Mouse (Mus musculus) B cell, adult 2 months (primary cell): Measurements from ENCODE around the gene Prim2.

ENCODE experiments used
- DNase-seq, 2 experiments: peaks; one replicate each; pipeline ENCODE4 v3.0.0; 2022

The Prim2 gene

DNA sequence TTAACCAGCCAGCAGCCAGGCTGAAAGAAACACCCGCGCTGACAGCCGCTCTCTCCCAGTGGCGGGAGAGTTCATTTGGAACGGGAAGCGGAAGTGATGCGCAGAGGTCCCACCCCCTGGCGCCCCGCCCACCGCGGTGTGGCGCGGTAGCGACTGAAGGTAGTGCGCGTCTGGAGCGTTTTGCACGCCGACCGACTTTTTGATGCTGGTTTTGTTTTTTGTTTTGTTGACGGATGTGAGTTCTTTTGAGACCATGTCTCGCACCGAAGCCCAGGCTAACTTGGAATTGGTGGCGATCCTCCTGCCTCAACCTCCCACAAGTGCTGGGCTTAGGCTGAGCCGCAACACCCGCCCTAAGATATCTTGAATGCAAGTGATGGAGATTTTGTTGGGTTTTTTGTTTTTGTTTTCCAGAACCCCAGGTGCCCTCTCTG, at the start of gene Prim2:
Prim2 (minus strand) TSS at position 88 of the 434 bp plus-strand sequence.
- DNase-seq = peak; percentile 93

DNA sequence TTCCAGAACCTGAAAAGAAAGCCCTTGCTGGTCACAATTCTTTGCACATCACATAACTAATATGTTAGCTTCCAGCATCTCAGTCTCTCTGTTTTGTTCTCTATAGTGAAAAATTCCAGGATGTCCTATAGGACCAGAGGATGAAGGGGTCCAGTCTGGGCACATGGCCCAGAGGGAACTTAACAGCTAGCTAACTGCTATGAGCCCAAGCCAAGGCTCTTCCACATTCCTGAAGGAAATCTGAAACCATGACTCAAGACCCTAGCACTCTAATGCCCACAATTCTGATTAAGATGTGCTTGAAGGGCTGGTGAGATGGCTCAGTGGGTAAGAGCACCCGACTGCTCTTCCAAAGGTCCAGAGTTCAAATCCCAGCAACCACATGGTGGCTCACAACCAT, 48.0 kb upstream of the Prim2 start:
- DNase-seq = no peak

DNA sequence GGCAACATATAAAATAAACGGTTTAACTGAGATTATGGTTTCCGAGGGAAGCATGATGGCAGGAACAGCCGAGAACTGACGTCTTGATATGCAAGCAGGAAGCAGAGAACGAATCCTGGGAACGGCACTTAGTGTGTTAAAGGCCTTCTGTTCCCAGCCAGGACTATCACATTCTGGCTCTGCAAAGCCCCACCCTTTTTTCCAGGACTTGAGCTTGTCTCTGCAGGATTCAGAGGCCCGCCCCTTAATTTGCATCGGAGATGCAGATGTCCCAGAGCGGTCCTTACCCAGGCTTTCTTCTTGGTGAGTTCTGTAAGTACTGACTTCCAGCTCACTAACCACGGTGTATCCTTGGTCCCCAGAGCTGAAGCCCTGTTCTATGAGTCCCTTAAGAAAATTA, 45.2 kb upstream of the Prim2 start:
- no peak for DNase-seq

DNA sequence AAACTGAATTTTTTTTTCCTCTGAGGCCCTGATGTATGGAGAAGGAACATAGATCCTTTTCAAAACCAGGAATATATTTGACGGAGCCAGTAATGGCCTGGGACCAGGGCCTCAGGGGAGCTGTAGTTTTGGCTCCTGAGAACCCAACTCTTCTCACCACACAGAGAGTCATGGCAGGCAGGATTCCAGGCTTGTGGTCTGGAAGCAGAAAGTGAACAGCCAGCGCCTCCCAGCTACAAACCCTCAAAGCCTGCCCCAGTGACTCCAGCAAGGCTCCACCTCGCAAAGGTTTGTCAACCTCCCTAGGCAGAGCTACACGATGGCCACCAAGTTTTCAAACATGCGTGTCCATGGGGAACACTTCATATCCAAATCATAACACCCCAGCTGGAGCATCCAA, 42.4 kb upstream of the Prim2 start:
- DNase-seq = no peak

DNA sequence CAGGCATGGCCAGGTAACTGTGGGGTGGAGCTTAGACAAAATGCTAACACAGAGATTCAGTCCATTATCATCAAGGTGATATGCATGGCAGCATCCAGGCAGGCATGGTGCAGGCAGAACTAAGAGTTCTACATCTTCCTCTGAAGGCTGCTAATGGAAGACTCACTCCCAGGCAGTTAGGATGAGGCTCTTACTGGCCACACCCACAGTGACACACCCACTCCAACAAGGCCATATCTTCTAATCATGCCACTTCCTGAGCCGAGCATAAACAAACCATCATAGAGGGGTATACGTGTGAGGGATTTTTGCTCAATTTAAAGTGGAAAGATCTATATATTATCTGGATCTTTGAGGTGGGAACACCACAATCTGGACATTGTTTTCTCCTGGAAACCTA, 40.0 kb upstream of the Prim2 start:
- no peak for DNase-seq

DNA sequence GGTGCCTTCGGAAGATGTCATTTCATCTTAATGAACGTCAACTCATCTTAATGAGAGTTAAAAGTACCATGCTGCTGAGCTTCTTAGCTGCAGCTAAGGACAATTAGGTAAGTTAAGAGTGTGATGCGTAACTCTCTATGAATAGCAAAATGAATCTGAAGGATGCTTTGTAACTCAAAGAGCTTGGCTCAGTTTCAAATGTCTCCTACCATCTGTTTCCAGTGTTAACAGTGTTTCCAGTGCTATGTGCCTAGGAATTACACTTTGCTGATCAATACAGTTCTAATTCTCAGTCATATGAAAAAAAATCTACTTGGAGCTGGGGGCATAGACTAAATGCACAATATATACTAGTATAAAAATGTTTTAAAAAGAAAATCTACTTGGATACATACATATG, 31.6 kb upstream of the Prim2 start:
- DNase-seq = no peak

DNA sequence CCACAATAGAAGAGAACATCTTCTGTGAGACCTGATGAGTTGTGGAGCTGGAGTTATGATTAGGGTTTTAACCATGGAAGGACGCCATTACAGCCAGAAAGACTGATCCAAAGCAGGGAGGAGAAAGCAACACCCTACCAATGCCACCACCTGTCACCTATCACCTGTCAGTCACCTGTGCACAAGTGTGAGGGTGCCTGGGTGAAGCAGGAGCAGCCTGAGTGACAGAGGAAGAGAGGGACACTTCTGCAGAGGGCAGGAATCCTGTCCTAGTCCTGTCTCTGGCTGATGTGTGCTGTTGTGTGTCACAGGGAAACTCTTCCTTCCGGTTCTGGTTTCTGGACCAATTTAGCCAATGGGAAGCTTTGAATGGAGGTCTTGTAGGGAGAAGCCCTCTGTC, 26.4 kb upstream of the Prim2 start:
- DNase-seq = no peak

DNA sequence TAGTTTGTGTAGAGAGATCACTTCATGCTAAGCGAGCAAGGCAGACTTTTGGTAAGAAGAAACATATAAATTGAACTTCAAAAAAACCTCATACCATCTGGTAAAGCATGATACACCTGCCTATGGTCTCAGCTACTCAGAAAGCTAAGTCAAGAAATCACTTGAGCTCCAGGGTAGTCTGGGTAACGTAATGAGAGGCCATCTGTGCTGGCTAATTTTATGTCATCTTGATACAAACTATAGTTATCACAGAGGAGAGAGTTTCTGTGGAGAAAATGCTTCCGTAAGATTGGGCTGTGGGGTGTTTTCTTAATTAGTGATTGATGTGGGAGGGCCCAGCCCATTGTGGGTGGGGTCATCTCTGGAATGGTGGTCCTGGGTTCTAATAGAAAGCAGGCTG, 24.3 kb upstream of the Prim2 start:
- DNase-seq = no peak

DNA sequence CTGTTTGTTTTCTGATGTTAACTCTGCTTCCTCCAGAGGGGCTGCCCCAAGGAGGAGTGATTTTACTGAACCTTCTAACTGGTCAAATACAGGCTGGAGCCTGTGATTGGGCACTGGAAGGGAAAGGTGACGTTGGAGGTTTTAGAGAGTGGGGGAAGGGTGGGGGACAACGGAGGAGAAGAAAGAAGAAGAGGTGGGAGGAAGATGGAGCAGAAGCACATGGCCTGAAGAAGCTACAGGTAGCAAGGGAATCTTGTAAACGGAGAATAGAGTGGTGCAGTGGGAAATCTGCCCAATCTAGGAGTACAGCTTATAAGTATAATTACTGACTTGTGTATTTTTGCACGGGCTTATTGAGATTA, 20.5 kb upstream of the Prim2 start:
- no peak for DNase-seq

DNA sequence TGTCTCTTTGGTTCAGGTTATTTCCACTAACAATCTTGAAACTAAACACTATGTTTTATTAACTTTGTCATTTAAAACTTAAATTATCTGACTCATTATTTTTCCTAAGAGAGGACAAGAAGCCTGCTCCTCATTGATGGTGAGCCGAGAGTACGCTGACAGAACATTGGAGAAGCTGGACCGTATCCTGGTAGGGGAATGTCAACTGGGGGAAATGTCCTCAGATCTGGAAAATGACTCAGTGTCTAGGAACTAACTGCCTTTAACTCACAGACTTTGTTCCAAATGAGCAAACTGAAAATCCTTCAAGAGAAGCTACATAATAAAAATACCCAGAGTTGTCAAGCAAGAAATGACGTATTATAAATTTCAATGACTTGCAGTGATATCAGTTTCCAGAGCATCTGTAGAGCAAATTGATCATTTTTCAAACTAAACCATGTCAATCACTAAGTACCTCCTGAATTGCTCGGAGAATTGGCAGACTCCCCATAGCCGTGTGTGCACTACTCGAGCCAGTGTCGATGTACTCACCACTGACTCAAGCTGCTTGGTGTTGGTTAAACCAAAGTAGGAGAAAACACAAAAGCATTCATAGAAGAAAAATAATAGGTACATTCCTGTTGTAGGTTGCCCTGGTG, 20.0 kb upstream of the Prim2 start:
- DNase-seq = no peak

DNA sequence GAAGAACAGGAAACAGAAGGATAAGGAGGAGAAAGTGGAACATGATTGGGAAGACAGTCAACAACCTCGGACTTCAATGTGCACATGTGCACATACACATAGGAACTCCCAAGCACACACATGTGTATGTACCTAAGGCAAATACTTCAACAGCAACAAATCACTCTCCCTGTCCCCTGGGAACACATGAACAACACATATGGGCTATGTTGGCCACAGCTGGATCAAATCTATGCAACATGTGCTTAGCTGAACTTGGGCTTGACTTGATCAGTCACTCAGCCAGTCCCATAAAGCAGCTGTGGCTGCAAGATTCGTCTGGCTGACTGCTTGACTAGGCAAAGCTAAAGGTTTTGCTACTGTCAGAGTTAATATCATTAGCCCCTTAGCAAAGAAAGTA, 19.2 kb upstream of the Prim2 start:
- no peak for DNase-seq

DNA sequence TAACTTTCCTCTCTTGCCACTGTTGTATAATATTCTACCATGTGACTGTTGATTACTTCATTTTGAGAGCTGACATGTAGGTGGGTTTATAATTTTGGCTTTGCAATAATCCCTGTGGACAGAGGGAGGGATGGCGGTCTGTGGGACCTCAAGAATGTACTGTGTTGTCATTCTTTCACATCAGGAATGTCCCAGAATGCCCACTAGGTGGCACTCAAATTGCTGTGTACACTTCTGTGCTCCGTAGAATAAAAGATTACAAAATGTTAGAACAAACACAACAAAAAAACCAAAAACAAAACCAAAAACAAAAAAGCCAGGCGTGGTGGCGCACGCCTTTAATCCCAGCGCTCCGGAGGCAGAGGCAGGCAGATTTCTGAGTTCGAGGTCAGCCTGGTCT, 14.9 kb upstream of the Prim2 start:
- DNase-seq = peak; percentile 44 to 49

DNA sequence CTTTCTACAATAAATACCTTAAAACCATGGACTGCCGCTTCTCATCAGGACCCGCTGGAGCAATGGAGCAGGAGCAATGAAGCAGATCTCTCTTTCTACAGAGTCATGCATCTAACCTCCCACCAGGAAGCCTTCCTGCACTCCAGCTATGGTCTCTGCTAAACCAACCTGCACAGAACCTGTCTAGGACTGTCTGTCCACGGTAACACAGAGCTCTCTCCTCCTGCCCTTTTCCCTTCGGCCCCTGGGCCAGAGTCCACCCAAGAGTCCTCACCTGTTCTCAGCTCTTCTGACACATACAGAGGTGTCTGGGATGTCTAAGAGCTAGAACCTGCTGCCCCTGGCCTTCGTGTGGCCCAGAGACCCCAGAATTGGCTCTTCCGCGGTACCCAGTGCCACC, 11.3 kb upstream of the Prim2 start:
- no peak for DNase-seq

DNA sequence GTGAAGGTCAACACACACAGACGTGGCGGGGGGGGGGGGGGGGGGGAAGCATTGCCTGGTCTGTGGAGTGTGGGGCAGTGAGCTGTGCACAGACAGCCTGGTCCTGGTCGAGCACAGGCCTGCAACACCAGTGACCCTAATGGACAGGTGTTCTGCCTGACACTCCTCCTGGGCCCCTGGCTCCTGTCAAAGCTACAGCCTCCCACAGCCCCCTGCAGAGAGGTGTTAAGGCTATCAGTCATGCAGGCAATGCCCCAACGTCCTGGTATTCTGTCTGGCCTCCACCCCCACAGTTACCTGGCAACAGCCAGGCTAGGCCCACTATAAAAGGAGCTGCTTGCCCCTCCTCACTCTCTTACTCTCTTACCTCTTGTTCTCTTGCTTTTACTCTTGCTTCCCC, 10.8 kb upstream of the Prim2 start:
- DNase-seq = no peak

DNA sequence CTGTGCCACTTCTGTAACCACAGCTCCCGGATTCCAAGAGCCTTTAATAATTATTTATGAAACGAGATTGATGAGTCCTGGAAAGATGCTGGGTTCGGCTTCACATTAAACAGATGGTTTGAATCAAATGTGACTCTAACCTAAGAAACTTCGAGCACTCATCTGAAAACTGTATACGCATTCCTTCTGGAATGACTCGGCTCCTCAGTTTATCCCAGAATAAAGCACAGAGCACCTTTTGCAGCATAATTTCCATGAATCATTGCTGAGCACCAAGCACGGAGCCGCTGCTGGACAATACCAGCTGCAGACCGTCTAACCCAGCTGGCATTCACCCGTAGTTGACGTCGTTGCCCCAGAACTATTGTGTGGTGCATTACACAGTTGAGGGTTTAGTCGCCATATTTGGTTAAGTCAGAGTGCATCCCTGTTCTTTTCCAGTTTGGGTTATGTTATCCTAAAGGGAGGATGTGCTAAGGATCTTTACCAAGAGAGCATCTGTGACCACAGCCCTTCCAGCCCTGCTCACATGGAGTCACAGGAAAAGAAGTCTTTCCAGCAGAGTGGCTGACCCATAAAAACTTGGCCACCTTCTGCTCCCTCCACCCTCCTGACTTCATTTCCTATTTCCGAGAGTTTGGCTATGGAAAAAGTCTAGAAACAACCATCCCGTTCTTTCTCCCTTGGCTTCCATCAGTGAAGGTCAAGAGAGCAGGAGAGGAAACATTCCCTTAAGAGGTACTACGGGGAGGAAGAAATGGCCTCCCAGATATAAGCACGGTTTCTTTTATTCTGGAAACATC, 3.8 kb upstream of the Prim2 start:
- no peak for DNase-seq

DNA sequence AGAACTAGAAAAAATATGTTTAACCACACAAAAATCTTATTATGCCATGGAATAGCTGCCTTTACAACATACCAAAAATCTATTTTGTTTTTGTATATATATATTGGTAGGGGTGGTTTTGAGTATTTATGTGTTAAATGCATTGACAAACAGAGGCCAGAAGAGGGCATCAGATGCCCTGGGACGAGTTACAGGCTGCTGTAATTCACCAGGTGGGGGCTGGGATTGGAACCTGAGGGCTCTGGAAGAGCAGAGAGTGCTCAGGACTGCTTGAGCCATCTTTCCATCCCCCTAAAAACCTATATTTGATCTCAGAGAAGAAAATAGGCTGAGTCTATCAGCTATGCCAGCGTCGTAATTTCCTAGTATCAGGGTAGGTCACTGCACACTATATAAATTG, 2.9 kb upstream of the Prim2 start:
- DNase-seq = peak; percentile 32 to 41

DNA sequence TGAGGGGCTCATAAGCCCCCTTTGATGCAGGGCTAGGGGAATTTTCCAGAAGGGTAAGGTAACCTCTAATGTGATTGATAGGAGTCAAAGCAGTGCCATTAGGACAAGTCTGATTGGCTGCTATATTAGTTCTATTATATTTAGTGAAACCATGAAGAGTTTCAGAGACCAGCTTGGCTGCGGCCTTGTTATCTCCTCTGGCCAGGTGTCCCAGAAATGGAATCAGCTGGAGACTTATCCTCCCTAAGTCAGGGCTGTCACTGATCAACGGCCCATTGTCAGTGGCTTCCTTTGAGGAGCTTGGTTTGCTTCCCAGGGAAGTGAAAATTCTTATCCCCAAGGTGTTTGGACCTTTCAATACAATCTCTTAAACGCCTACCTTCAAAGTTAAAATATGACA, 2.5 kb upstream of the Prim2 start:
- DNase-seq = no peak

DNA sequence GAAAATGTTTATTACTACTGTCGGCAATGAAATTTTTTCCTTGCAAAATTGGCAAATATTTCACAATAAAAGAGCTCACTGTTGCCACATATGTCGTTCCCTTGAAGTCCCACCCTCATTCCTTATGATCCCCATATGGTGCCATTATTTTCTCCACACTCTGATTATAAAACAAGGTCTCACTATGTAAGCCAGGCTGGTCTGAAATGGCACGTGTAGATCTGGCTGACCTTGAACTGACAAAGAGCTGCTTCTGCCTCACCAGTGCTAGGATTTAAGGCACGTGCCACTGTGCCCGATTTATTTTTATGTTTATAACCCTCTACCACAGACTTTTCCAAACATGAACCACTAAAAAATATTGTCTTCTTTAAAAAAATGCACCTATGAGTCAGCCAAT, 1.8 kb upstream of the Prim2 start:
- DNase-seq = no peak

DNA sequence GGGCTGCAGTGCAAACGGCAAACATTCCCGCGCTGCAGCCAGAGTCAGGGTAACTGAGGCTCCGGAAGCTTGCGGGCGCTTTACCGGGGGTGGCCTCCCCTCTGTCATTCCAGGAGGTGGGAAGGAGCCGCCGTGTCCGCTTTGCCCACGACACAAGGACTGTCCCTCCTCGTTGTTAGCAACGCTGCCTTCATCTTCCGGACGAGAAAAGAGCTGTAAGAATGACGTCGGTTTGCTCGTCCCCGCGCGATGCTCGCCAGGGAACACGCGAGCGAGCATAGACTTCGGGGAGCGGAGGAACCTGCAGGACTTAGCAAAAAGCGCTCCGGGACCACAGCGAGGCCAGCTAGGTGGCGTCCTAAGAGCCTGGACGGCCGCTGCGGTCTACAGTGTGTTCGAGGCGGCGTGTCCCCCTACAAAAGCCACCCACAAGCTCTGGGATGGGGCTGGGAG, 595 bp upstream of the Prim2 start:
- DNase-seq = peak; percentile 58 to 62

DNA sequence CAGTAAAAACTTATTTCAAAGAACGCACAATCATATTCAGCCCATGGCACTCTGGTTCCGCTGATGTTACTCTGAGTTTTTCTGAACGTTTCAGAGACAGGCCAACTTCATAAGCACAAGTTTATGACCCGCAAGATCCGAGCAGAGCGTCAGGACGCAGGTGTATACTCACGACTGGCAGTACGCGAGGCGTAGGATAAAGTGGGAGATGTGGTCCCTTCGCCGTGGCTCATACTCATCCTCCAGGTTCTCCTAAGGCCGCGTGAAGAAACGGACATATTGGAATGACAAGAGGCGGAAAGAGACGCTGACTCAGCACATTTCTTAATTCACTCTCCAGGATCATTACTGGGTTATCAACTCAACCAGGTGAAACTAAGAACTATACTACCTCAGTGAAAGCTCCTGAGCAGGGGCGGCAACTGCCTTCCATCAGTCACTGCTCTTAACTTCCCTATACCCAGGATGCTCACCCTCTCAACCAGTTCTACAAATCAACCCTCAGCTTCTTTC, 5.9 kb downstream of the Prim2 start:
- no peak for DNase-seq

DNA sequence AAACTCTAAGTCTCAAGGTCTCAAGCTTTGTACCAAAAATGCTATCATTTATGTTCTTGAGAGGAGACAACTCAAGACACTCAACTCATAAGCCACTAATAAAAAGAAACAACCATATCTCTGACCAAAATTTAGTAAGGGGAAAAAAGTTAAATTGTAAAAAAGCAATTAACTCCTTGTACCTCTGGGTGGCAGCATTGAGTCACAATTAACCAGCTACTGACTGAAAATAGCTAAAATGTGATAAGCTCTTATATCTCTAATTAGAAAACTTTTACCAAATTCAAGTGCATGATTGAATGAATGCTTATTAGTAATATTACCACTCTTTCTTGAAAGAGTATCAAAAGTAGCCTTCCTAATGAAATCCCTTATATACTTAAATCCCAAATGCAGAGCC, 6.4 kb downstream of the Prim2 start:
- DNase-seq = peak; percentile 43 to 52

DNA sequence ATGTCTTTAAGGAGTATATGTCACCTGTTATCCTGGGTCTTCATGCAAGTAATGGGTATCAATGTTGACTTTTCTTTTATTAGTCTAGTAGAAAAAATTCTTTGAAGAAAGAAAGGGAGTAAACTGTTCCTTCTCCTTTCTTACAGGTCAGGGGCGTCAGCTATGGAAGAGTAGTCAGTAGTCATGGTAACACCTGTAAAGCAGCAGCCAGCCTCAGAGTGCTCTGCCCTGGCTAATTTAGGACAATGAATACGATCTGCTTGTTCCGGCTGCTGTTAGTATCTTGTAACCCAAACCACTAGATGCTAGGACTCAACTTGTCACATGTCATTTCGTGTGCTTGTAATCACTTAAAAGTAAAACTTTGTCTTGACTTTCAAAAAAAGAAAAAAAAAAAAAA, 11.3 kb downstream of the Prim2 start:
- no peak for DNase-seq

DNA sequence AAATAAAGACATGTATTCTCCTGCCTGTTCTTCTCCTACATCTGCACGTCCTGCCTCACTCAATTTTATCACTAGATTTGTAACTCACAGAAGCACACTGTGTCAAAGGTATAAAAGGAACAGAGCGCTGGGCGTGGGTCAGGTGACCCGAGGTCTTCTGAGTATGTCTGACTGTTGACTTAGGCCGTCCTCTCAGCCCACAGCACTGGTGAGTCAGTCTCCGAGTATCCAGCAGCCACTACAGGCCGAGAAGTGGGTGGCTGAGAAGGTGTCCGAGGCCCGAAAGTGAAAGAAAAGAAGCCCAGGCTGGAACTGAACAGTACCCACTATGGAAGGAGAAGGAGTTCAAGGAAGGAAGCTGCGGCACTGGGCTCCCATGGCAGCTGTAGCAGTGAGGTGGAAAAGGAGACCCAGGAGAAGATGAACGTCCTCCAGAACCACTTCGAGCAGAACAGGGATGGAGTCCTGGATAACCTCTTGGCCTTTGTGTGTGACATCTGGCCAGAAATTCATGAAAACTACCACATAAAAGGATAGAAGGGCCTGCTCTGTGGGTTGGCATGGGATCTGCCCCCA, 11.9 kb downstream of the Prim2 start:
- no peak for DNase-seq

DNA sequence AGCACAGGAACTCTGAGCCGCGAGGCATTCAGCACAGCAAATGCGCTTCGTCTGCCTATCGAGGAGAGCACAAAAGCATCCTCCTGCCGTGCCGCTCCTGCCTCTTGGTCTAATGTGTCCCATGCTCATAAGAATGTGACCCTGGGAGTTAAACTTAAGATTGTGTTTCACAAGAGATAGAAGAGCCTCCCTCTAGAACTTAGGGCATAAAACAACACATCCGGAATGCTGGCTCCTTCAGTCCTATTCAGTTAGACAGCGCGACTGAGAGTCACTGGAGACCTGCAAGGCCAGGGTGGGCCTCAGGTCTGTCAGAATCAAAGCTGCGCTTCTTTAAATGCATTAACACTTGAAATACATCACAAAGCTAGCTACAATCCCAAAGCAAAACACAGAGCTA, 18.7 kb downstream of the Prim2 start:
- no peak for DNase-seq
